25 mouse cellular contexts compared by ENCODE assay signal in the genomic region with DNA sequence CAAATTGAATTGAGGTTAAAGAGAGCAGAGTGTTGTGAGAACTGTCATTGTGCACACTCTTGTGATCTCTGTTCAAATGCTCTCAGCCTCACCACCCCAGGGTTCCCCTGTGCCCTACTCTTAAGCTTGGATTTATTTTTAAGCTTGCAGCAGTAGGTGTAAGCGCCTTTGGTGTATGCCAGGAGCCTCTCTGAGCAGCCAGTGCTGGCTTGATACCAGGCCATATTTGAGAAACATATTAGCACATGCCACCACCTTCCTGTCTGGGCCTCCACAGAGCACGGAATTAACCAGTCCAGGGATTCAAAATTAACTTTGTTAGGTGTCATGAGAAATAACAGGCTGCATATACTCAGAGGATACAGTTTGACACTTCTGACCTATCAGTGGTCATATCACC. TPM values are rescaled to one million over a fixed set of nuclear protein-coding genes. Genes with fewer than 3 reads are reported as not detected.
DNase-seq lines count a peak whose midpoint lies in the region; TF ChIP-seq lines count a peak whose summit lies in the region.
"Had no signal": no experiment of that assay in that cellular context is flagged by ENCODE, and none has a peak within 500 bp of the region (broad histone marks: within the 10 kb centered on the region; RNA-seq: fewer than 3 reads in every experiment).

No protein-coding gene starts in this region.

- no peak overlapping the region for H3K4me3 ChIP-seq in thymus, adult 2 months (ENCODE audit: control insufficient read depth, insufficient read depth, low read length)
- H3K4me3 ChIP-seq: embryonic facial prominence, embryonic 10.5 days; embryonic facial prominence, embryonic 13.5 days; erythroblast, embryonic 14.5 days; forebrain, embryonic 10.5 days; forebrain, embryonic 13.5 days; gastrocnemius, adult 2 months; heart, adult 2 months had no signal

- intact Hi-C loops in heart, postnatal 25 days (cut with DNase I) = no loop called here

- DNase-seq in heart, adult 11 months = peak; percentile 87
- no peak for DNase-seq in heart, postnatal 25 days (ENCODE audit: low spot score)
- peak; percentile 19 for DNase-seq in brain, adult 2 months (ENCODE audit: low read depth, low spot score)
- DNase-seq in gonadal fat pad, adult 2 months (ENCODE audit: low read depth) = peak; percentile 34
- DNase-seq in frontal cortex, postnatal 14 days (ENCODE audit: low spot score in 2 of 2) = no peak
- no peak for DNase-seq in spleen, postnatal 36 days (ENCODE audit: low spot score in 2 of 2)
- no peak for DNase-seq in thymus, adult 2 months
- DNase-seq: adrenal gland, adult 2 months; adrenal gland, postnatal 36 days; cerebellum, adult 11 months; cerebellum, adult 2 months; cerebellum, adult 9-11 months; cerebellum, postnatal 25 days; embryo, embryonic 11 days; gastrocnemius, adult 2 months; gastrocnemius, postnatal 14 days; heart, adult 2 months; heart, postnatal 4 days had no signal

- WGBS in thymus, adult 2 months = 86% methylated on average over 2 of the region's 2 CpGs

- no peaks in the 10 kb centered on the region for H3K36me3 ChIP-seq in thymus, adult 2 months (ENCODE audit: control insufficient read depth, insufficient read depth, low read length)
- H3K36me3 ChIP-seq: embryonic facial prominence, embryonic 10.5 days; embryonic facial prominence, embryonic 13.5 days; forebrain, embryonic 10.5 days had no signal

- no peak overlapping the region for H3K27ac ChIP-seq in thymus, adult 2 months (ENCODE audit: control insufficient read depth, insufficient read depth, low read length)
- H3K27ac ChIP-seq: embryonic facial prominence, embryonic 10.5 days; embryonic facial prominence, embryonic 13.5 days; forebrain, embryonic 10.5 days; forebrain, embryonic 13.5 days; gastrocnemius, adult 2 months; heart, adult 2 months; hindbrain, embryonic 14.5 days; hindbrain, postnatal 0 days had no signal

- no peaks in the 10 kb centered on the region for H3K27me3 ChIP-seq in thymus, adult 2 months (ENCODE audit: control insufficient read depth, insufficient read depth, low read length)
- H3K27me3 ChIP-seq: embryonic facial prominence, embryonic 13.5 days; forebrain, embryonic 13.5 days had no signal

- no peaks in the 10 kb centered on the region for H3K4me1 ChIP-seq in thymus, adult 2 months (replicated peaks; ENCODE audit: control insufficient read depth, insufficient read depth, low read length)
- H3K4me1 ChIP-seq: embryonic facial prominence, embryonic 10.5 days; embryonic facial prominence, embryonic 13.5 days; forebrain, embryonic 10.5 days; forebrain, embryonic 13.5 days had no signal

- no peak for TF ChIP-seq POLR2A in thymus, adult 2 months (IDR thresholded peaks at IDR 0.05; ENCODE audit: control insufficient read depth, extremely low read depth, insufficient read depth, low read length, poor library complexity)

- TF ChIP-seq CTCF in thymus, adult 2 months (IDR thresholded peaks at IDR 0.05; ENCODE audit: borderline replicate concordance, control insufficient read depth, extremely low read depth, insufficient read depth, low read length, poor library complexity) = no peak

RNA-seq across cellular contexts. Expression of a gene that starts 25.3 kb away (rescaled TPM):
- 10 to 100 TPM; 21.8 to 22.0 TPM for total RNA-seq in heart, postnatal 25 days (2021)
- polyA plus RNA-seq in gonadal fat pad, adult 2 months (2012; rRNA removed) = 45.3 and 49.0 TPM in 2 replicates
- polyA plus RNA-seq in thymus, adult 2 months (2012; rRNA removed) = 15.2 and 17.6 TPM in 2 replicates

RNA-seq across cellular contexts. Expression of a gene that starts 53.7 kb away (rescaled TPM):
- 1 to 10 TPM; 3.6 to 4.6 TPM for total RNA-seq in heart, postnatal 25 days (2021)
- polyA plus RNA-seq in gonadal fat pad, adult 2 months (2012; rRNA removed) = 11.3 and 14.7 TPM in 2 replicates
- 6.8 and 8.2 TPM in 2 replicates for polyA plus RNA-seq in thymus, adult 2 months (2012; rRNA removed)
- polyA plus RNA-seq: erythroblast, embryonic 14.5 days had no signal

Comparison
In these comparisons a context has a peak if more than half of its experiments do, and no peak if none do; other contexts are left out.
1. DNase-seq: peak in heart, adult 11 months (single experiment), brain, adult 2 months (single experiment) and gonadal fat pad, adult 2 months (single experiment); none in heart, postnatal 25 days (single experiment), frontal cortex, postnatal 14 days (0 of 2), spleen, postnatal 36 days (0 of 2) and thymus, adult 2 months (single experiment).